Mouse (Mus musculus) urinary bladder, postnatal 4 days (tissue): ENCODE measurements around the gene Ippk.

Experiments used
- DNase-seq, 2 experiments: peaks; one replicate each; pipeline ENCODE4 v3.0.0; 2021 to 2022; ENCODE audit warnings: low spot score in 2 of 2

Gene Ippk

GRCm38 (mm10) chr13:49420754-49421605 lies at the start of gene Ippk:
TSS of gene Ippk (plus strand) at chr13:49421249.
- DNase-seq = peak; percentile 97 to 98

GRCm38 (mm10) chr13:49371428-49371899 lies 49.6 kb upstream of the Ippk start:
- DNase-seq = no peak

- DNase-seq = no peak
These were observed 48.5 kb upstream of the Ippk start for GRCm38 (mm10) chr13:49372370-49373060.

- no peak for DNase-seq
These were observed 46.7 kb upstream of the Ippk start for GRCm38 (mm10) chr13:49374304-49374703.

- no peak for DNase-seq
These were observed 46.3 kb upstream of the Ippk start for GRCm38 (mm10) chr13:49374730-49375129.

GRCm38 (mm10) chr13:49377608-49378007 lies 43.4 kb upstream of the Ippk start:
- no peak for DNase-seq

- no peak for DNase-seq
These were observed 41.7 kb upstream of the Ippk start for GRCm38 (mm10) chr13:49379301-49379700.

GRCm38 (mm10) chr13:49381230-49381629 lies 39.8 kb upstream of the Ippk start:
- peak; percentile 71 to 90 for DNase-seq

- DNase-seq = no peak
These were observed 38.1 kb upstream of the Ippk start for GRCm38 (mm10) chr13:49382997-49383396.

GRCm38 (mm10) chr13:49384751-49385463 lies 36.1 kb upstream of the Ippk start:
- no peak for DNase-seq

GRCm38 (mm10) chr13:49391374-49391773 lies 29.7 kb upstream of the Ippk start:
- DNase-seq = no peak

- no peak for DNase-seq
These were observed 27.5 kb upstream of the Ippk start for GRCm38 (mm10) chr13:49393579-49393978.

- DNase-seq = no peak
These were observed 26.1 kb upstream of the Ippk start for GRCm38 (mm10) chr13:49394886-49395447.

- DNase-seq = no peak
These were observed 24.3 kb upstream of the Ippk start for GRCm38 (mm10) chr13:49396798-49397197.

- no peak for DNase-seq
These were observed 22.9 kb upstream of the Ippk start for GRCm38 (mm10) chr13:49398191-49398590.

GRCm38 (mm10) chr13:49400139-49400538 lies 20.9 kb upstream of the Ippk start:
- DNase-seq = no peak

- DNase-seq = no peak
These were observed 18.4 kb upstream of the Ippk start for GRCm38 (mm10) chr13:49402628-49403027.

GRCm38 (mm10) chr13:49407795-49408194 lies 13.3 kb upstream of the Ippk start:
- no peak for DNase-seq

- DNase-seq = no peak
These were observed 513 bp downstream of the Ippk start for GRCm38 (mm10) chr13:49421606-49421917.

- DNase-seq = no peak
These were observed 910 bp downstream of the Ippk start for GRCm38 (mm10) chr13:49421959-49422358.

- DNase-seq = no peak
These were observed 5.7 kb downstream of the Ippk start for GRCm38 (mm10) chr13:49426736-49427135.

- no peak for DNase-seq
These were observed 7.1 kb downstream of the Ippk start for GRCm38 (mm10) chr13:49428042-49428675.
